Mouse (Mus musculus) central nervous system, embryonic 11.5 days (tissue): ENCODE data around the gene Haus8. TPM values are rescaled to one million over a fixed set of nuclear protein-coding genes. Genes with fewer than 3 reads are reported as not detected.

Source experiments
- polyA plus RNA-seq: library from polyadenylated mRNA; depleted of rRNA; stranded (reverse); fragments of >200 nt; gene quantifications from 2 replicates; pipeline ENCODE4 v1.2.3, GENCODE M21; 2012; rRNA removed

The Haus8 gene
- polyA plus RNA-seq, result 40.0 and 52.5 TPM in 2 replicates

DNA sequence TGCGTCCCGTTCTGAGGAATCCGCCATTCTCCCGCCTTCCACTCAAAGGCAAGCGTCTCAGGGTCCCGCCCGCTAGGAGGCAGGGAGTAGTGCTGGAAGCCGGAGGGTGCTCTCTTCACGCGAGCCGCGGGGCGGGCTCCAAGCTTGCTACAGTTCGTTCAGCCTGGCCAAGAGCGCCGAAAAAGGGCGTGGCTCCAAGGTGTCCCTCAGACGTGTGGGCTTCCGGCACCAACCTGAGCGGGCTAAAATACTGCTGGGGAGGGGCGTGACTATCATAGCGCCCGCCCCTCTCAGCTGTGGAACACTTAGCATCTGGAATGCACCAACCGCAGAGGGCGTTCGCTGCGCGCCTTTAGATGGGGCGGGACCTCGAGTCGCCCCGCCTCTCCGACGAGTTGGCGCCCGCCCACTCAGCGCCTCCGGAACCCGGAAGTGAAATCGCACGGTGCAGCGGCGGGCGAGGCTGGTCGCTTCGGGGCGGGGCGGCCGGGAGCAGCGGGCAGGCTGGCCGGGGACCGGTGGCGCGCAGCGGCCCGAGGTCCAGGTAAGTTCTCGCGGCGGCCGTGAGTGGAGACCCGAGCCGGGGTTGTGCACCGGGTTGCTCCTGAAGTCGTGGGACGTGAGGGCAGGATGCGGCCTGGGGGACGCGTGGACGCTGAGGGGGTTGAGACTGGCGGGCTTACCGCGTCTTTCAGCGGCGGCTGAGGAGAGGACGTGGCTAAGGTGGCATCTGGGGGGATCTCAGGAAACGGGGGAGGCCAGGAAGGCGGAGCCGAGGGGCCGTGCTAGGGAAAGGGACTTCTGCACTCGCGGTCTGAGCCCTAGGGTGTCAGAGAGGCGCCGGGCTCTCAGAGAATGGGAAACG, at the start of gene Haus8, which contains the start of gene Myo9b:
Gene Haus8 (minus strand): TSS at position 649 of the 865 bp plus-strand sequence.
Gene Myo9b (plus strand): TSS at position 429 of the 865 bp plus-strand sequence.

Other genes starting within 250 kb of the Haus8 start
- 33.5 and 37.4 TPM in 2 replicates for gene Myo9b, start 220 bp downstream of the Haus8 start, polyA plus RNA-seq
- 132 and 143 TPM in 2 replicates for gene Use1, start 93.9 kb upstream of the Haus8 start, polyA plus RNA-seq
- 1.9 and 2.5 TPM in 2 replicates for gene Ocel1, start 98.4 kb upstream of the Haus8 start, polyA plus RNA-seq
- gene Nr2f6, start 109.0 kb upstream of the Haus8 start, polyA plus RNA-seq, result 71.4 and 73.9 TPM in 2 replicates
- gene Ushbp1, start 122.9 kb upstream of the Haus8 start, polyA plus RNA-seq, result 7.8 and 7.9 TPM in 2 replicates
- gene Babam1, start 123.9 kb upstream of the Haus8 start, polyA plus RNA-seq, result 128 and 175 TPM in 2 replicates
- 46.1 and 53.5 TPM in 2 replicates for gene Ankle1, start 133.1 kb upstream of the Haus8 start, polyA plus RNA-seq
- gene Abhd8, start 190.7 kb upstream of the Haus8 start, polyA plus RNA-seq, result 63.1 and 67.7 TPM in 2 replicates
- 82.2 and 83.9 TPM in 2 replicates for gene Mrpl34, start 192.0 kb upstream of the Haus8 start, polyA plus RNA-seq
- gene Dda1, start 196.3 kb upstream of the Haus8 start, polyA plus RNA-seq, result 70.7 and 98.5 TPM in 2 replicates
- 64.5 and 107 TPM in 2 replicates for gene Ano8, start 213.0 kb upstream of the Haus8 start, polyA plus RNA-seq
- gene Gtpbp3, start 215.2 kb upstream of the Haus8 start, polyA plus RNA-seq, result 30.7 and 37.4 TPM in 2 replicates
- 29.5 and 39.7 TPM in 2 replicates for gene Plvap, start 238.8 kb upstream of the Haus8 start, polyA plus RNA-seq